ENCODE assay signal across 19 mouse cellular contexts in the genomic region with DNA sequence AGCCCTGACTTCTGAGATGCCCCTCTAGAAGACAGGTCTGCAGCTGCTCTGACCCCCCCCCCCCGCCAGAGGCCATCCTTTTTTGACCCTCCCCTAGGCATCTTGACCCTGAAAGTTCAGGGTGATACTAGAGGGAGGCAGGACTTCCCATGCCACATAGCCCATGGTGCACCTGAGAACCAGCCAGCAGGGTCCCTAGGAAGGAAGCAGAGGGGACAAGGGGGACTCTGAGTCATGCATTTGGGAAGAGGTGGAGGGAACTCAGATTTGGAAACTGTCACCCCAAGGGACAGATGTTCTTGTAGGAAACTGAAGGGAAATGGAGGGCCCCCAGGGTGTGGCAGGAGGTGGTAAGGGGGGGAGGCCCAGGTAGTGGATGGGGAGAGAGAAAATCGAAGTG. TPM values are rescaled to one million over a fixed set of nuclear protein-coding genes. Genes with fewer than 3 reads are reported as not detected.
A peak's percentile ranks its signal among the peaks of the same experiment; 100 is the strongest.
DNase-seq lines count a peak whose midpoint lies in the region; TF ChIP-seq lines count a peak whose summit lies in the region.
"Had no signal": no experiment of that assay in that cellular context is flagged by ENCODE, and none has a peak within 500 bp of the region (broad histone marks: within the 10 kb centered on the region; RNA-seq: fewer than 3 reads in every experiment).

No protein-coding gene starts in this region.

- DNase-seq in cerebellum, adult 8-10 months = peak; percentile 36
- DNase-seq in cerebellum, postnatal 10 days = no peak
- no peak for DNase-seq in layer of hippocampus, adult 2 months (ENCODE audit: low spot score in 2 of 2)
- no peak for DNase-seq in layer of hippocampus, adult 9-10 months (ENCODE audit: low spot score)
- no peak for DNase-seq in midbrain, embryonic 10.5 days (ENCODE audit: low spot score)
- DNase-seq in ovary, adult 18-20 months (ENCODE audit: low spot score) = no peak
- DNase-seq in left cerebral cortex, adult 11 months (ENCODE audit: low spot score) = no peak
- DNase-seq in gastrocnemius, adult 18-20 months (ENCODE audit: low spot score) = no peak
- DNase-seq: lung, postnatal 10 days; right cerebral cortex, postnatal 4 days had no signal

- peak overlapping the region; percentile 95 for H3K27ac ChIP-seq in layer of hippocampus, adult 2 months
- peak overlapping the region; percentile 89 for H3K27ac ChIP-seq in midbrain, embryonic 10.5 days (replicated peaks)

- no peaks in the 10 kb centered on the region for H3K36me3 ChIP-seq in midbrain, embryonic 10.5 days

- H3K9me3 ChIP-seq in midbrain, embryonic 10.5 days (replicated peaks) = peaks cover 5% of the 10 kb centered on the region; the same call in 1 of the 2 replicates

- peak overlapping the region; percentile 43 for H3K4me3 ChIP-seq in layer of hippocampus, adult 2 months
- peak overlapping the region; percentile 48; the same call in 1 of the 2 replicates for H3K4me3 ChIP-seq in midbrain, embryonic 10.5 days
- H3K4me3 ChIP-seq: myocyte had no signal

- WGBS in midbrain, embryonic 10.5 days = 19% methylated on average over 2 of the region's 2 CpGs

- H3K4me1 ChIP-seq in midbrain, embryonic 10.5 days = peaks cover 48% of the 10 kb centered on the region

- TF ChIP-seq CTCF in layer of hippocampus, adult 2 months (conservative IDR thresholded peaks at IDR 0.05) = no peak

- peaks cover 63% of the 10 kb centered on the region for H3K27me3 ChIP-seq in midbrain, embryonic 10.5 days (ENCODE audit: low read depth, poor library complexity, severe bottlenecking)

RNA-seq across cellular contexts. Expression of a gene that starts 49.2 kb away (rescaled TPM):
- total RNA-seq in layer of hippocampus, adult 2 months (2021) = not detected
- polyA plus RNA-seq in midbrain, embryonic 10.5 days (2016; fragmentation: Nextera tagmentation; extraction: Ambion mirVana) = not detected in 2 replicates
- not detected for total RNA-seq in gastrocnemius, adult 18-20 months (2021)
- total RNA-seq: ES-E14; layer of hippocampus, postnatal 36 days; liver, adult 2 months had no signal
- polyA plus RNA-seq: brain, embryonic 14.5 days; gonadal fat pad, adult 2 months; kidney, embryonic 14.5 days; liver, adult 2 months; myocyte; stomach, embryonic 16.5 days; urinary bladder, adult 2 months had no signal
